Mouse (Mus musculus) small intestine, adult 2 months (tissue): Measurements from ENCODE around the gene Pts.

ENCODE experiments used
- CTCF ChIP-seq: fragments of 200-500 bp; IDR thresholded peaks from 2 replicates; pipeline ENCODE4 v1.5.1; 2012; ENCODE audit warnings: low read depth, mild to moderate bottlenecking, control low read depth, inconsistent platforms, low read length, moderate library complexity, mixed read lengths; ENCODE audit not compliant: insufficient replicate concordance, insufficient read length; ENCODE audit errors: extremely low read depth
- POLR2A ChIP-seq: fragments of 200-500 bp; IDR thresholded peaks from 2 replicates; pipeline ENCODE4 v1.6.1; 2012; ENCODE audit warnings: low read depth, mild to moderate bottlenecking, control low read depth, inconsistent platforms, low read length, moderate library complexity

DNA sequence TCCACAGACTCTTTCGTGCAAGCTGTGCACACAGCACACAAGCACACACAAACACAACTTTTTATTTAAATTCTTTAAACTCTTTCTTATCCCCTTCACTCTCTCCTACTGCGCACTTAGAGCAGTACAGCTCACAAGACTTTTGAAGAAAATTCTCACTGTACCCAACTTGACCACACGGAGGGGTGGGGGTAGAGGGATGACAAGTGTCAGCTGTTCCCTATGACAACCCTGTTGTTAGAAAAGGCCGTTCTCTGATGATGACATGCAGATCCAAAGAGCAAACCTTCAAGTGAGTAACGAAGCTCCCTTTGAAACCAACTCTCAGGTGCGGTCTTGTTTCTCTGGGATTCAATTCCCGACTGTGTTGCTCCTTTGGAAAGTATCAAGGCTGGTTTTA, 664 bp downstream of the Pts start:
- TF ChIP-seq CTCF (no peak), POLR2A (no peak)
